Mouse (Mus musculus) olfactory bulb, adult 2 months (tissue): ENCODE measurements around the gene Naaladl2. TPM values are rescaled to one million over a fixed set of nuclear protein-coding genes. Genes with fewer than 3 reads are reported as not detected.

Experiments
- H3K27ac ChIP-seq: fragments of 200-500 bp; 2 replicates; pipeline ENCODE4 v1.5.1; 2012; ENCODE audit warnings: low read depth, low read length; ENCODE audit not compliant: insufficient read depth
- H3K4me1 ChIP-seq: fragments of 200-500 bp; 2 replicates; pipeline ENCODE4 v1.6.1; 2012; ENCODE audit warnings: low read length; ENCODE audit not compliant: control insufficient read depth, insufficient read depth
- H3K4me3 ChIP-seq: fragments of 200-500 bp; 2 replicates; pipeline ENCODE4 v1.5.1; 2012; ENCODE audit warnings: mild to moderate bottlenecking, low read depth, low read length, moderate library complexity; ENCODE audit not compliant: insufficient read depth
- CTCF ChIP-seq: fragments of 200-500 bp; IDR thresholded peaks from 2 replicates; pipeline ENCODE4 v1.5.1; 2012; ENCODE audit warnings: low read depth, mild to moderate bottlenecking, low read length, moderate library complexity; ENCODE audit not compliant: insufficient read depth
- POLR2A ChIP-seq: fragments of 200-500 bp; IDR thresholded peaks from 2 replicates; pipeline ENCODE4 v1.6.1; 2012; ENCODE audit warnings: mild to moderate bottlenecking, low read depth, low read length, moderate library complexity; ENCODE audit not compliant: insufficient read depth
- WGBS: fragments of 180-500 bp; shearing (Covaris S2); methylation state at CpG from one replicate; pipeline ENCODE4 v1.1.7; 2018; 5-methylcytosine and 5-hydroxymethylcytosine counted together
- polyA plus RNA-seq: library from polyadenylated mRNA; stranded (reverse); fragments of >200 nt; gene quantifications from 2 replicates; pipeline ENCODE4 v1.2.4, GENCODE M21; 2012; ENCODE audit warnings: low replicate concordance; ENCODE audit not compliant: missing spikeins, insufficient read depth, insufficient read length

The Naaladl2 gene
- polyA plus RNA-seq, 1 experiment = not detected

DNA sequence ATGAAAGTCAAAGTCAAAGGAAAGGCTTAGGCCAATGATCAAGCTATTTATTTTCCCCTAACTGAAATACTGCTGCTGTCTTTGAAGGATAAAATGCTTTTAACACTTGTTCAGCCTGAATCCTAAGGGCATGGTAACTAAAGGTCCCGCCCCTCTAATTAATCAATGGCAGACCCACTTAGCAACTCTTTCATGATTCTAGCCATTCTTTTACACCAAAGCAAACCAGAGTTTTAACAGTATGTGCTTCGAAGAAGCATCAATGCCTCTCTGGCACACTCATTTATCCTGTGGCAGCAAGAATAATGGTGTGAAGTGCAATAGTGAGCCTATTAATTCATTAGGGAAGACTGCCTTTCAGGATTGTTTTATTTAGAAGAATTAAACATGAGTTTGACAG lies 151.5 kb downstream of the Naaladl2 start:
- Histone ChIP-seq H3K27ac (no peak overlapping the region), H3K4me1 (no peaks in the 10 kb centered on the region), H3K4me3 (no peak overlapping the region)
- no peak for TF ChIP-seq POLR2A
- TF ChIP-seq CTCF = no peak
- 28% methylated on average over 2 of the region's 2 CpGs for WGBS

DNA sequence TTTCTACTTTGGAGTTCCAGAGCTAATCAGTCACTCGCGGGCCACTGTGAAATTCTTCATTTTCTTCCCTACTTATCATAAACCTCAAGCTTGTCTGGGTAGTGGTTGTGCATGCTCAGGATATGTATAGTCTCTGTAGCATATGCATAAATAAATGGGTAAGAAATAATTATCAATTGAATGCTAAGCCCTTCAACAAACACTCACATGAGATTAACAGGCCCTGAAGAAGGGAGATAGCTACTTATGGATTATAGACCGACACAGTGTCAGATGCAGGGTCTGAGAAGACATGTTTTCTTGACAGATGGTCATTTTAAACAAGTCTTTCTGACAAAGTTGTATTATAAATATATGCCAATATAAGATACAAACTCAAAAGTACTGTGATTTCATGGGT lies 152.0 kb downstream of the Naaladl2 start:
- no peak for TF ChIP-seq POLR2A
- Histone ChIP-seq H3K4me1 (no peaks in the 10 kb centered on the region), H3K4me3 (no peak overlapping the region), H3K27ac (no peak overlapping the region)
- WGBS = 61% methylated on average over 3 of the region's 3 CpGs

DNA sequence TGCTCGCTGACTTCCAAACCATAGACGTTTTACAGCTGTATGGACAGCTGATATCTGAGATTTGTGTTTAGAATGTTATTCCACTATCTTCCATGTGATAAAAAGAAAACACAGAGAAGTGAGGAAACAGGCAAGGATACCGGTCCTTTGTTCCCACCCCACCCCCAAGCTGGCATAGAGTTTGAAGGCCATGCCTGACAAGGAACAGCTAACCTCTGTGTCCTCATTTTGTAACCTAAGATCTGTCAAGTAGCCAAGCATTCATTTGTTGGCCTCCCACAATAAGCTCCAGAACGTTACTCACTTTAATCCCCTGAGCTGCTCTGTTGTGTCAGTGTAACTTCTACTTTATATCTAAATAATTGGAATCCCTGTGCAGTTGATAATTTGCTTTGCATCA lies 161.9 kb downstream of the Naaladl2 start:
- 78% methylated on average over 4 of the region's 4 CpGs for WGBS
- no peak for TF ChIP-seq POLR2A
- TF ChIP-seq CTCF = no peak
- Histone ChIP-seq H3K4me1 (no peaks in the 10 kb centered on the region), H3K4me3 (no peak overlapping the region), H3K27ac (no peak overlapping the region)

DNA sequence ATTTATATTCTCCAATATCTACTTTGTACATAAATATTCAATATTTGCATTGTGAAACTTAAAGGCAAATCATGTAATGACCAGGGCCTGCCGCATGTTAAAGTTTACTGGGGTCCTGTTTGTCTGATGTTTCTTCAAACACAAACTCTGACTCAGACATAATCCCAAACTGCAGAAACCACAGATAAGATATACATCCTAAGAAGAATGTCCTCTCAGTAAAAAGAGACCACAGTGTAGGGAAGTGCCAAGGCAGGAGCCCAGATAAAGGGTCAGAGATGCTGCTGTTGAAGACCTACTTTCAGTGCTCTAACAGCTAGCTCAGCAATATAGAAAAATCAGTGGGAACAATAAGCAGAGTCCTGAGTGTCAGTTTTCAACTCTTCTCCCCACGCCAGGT lies 201.9 kb downstream of the Naaladl2 start:
- Histone ChIP-seq H3K4me1 (no peaks in the 10 kb centered on the region), H3K27ac (no peak overlapping the region), H3K4me3 (no peak overlapping the region)
- TF ChIP-seq POLR2A (no peak), CTCF (no peak)
- 94% methylated on average over 2 of the region's 2 CpGs for WGBS

DNA sequence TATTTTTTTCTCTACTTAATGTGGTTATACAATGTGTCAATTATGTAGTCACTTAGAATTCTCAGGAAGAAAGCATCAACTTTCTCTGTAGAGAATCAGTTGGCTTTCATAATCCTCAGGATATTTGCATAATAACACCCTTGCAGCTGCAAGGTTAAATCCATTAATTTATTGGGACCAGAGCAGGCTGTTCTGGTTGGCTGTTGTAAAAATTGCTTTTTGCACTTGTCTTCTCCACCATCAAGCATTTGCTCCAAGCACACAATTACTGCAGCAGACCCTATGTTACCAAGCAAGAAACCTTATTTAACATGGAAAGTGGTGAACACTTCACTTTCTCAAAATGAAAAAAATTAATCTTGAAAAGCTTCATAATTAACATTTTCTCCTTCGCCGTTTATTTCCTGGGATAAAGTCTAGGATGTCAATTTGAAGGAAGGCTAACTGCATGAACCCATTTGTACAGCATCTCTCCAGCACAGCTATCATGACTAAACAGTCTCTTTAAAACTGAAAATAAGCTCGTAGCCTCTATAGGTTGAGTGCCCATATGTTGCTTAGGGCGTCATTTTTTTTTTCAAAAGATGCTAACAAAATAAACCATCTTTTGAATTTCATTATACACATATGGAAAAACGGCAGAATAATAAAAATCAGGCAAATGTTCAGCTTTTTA lies 205.4 kb downstream of the Naaladl2 start:
- TF ChIP-seq CTCF = no peak
- no peak for TF ChIP-seq POLR2A
- Histone ChIP-seq H3K27ac (no peak overlapping the region), H3K4me3 (no peak overlapping the region), H3K4me1 (no peaks in the 10 kb centered on the region)
- WGBS = 72% methylated on average over 5 of the region's 5 CpGs

DNA sequence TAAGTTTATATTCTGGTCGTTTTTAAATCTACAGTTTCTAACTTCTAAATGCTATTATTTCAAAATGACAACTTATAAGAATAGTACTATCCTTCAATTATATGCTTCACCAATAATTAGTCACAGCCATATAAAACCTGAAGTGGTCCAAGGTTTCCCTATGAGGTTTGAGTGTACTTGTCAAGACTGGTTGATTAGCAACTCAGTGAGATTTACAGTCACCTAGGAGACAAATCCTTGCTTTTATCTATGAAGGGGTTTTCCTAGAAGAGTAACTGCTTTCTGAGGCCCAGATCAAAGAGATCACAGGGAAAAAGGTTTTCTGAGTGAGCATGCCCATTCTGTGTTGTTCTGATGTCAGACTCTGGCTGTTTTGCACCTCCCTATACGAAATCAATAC lies 222.2 kb downstream of the Naaladl2 start:
- no peaks in the 10 kb centered on the region for H3K4me1 ChIP-seq
- no peak for TF ChIP-seq CTCF
- no peak for TF ChIP-seq POLR2A
- no peak overlapping the region for H3K27ac ChIP-seq
- no peak overlapping the region for H3K4me3 ChIP-seq
- WGBS = 43% methylated on average over 2 of the region's 2 CpGs

DNA sequence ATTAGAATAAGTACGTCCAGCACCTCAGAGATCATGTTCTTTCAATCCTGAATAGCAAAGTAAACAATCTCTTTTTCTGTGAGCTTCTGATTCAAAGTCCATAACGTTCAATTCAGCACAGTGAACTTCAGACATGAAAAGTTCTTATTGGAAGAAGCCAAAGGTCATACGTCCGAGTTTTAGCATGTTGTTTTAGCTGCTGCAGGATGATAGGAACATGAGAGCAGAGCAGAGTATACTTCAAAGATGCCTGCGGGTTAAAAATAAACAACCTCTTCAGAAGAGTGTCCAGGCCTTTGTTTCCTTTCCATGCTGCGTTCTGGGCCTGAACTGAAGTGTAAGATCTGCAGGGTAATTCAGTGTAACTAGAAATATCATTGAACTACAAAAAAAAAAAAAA lies 222.7 kb downstream of the Naaladl2 start:
- TF ChIP-seq CTCF = no peak
- Histone ChIP-seq H3K4me3 (no peak overlapping the region), H3K4me1 (no peaks in the 10 kb centered on the region), H3K27ac (no peak overlapping the region)
- 69% methylated on average over 6 of the region's 6 CpGs for WGBS

DNA sequence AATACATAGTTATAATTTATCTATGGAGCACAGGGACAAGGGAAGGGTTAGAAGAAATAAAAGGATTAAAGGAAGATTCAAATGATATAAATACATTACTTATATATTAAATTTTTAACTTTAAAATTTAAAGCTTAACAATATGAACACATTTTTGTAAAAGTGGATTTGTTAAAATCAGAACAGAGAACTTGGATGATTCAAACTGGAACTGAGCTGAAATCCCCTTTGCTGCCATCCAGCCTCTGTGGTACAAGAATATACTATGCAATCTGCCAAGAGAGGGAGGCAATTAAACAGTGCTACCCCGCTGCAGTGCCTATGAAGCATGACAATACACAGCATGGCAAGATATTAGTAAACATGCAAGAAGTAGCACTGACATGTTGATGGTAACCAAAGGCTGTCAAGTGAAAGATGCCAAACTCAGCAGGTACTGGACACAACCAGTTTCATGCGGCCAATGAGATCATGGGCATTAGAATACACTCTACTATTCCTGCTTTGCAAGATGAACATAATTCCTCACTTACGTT lies 238.6 kb downstream of the Naaladl2 start:
- Histone ChIP-seq H3K27ac (no peak overlapping the region), H3K4me3 (no peak overlapping the region), H3K4me1 (no peaks in the 10 kb centered on the region)
- WGBS = 79% methylated on average over 3 of the region's 3 CpGs
- TF ChIP-seq CTCF (no peak), POLR2A (no peak)

DNA sequence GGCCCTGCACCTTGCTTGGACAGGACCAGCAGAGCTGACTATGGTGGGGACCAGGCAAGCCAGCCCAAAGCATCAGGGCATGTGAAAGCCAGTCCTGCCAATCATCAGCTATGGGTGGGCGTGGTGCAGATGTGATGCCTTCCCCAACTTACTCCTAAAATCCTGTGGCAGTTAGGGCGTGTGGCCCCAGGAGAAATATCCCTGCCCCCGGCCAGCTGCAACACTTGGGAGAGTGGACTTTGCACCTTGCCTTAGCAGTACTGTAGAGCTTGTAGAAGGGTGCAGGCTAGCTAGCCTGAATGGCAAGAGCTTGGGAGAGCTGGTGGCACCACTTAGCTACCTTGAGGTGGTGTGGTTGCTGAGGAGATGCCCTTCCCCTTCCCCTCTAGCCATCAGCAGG lies 255.3 kb downstream of the Naaladl2 start:
- Histone ChIP-seq H3K27ac (no peak overlapping the region), H3K4me3 (no peak overlapping the region), H3K4me1 (no peaks in the 10 kb centered on the region)
- 91% methylated on average over 3 of the region's 3 CpGs for WGBS
- TF ChIP-seq CTCF (no peak), POLR2A (no peak)

DNA sequence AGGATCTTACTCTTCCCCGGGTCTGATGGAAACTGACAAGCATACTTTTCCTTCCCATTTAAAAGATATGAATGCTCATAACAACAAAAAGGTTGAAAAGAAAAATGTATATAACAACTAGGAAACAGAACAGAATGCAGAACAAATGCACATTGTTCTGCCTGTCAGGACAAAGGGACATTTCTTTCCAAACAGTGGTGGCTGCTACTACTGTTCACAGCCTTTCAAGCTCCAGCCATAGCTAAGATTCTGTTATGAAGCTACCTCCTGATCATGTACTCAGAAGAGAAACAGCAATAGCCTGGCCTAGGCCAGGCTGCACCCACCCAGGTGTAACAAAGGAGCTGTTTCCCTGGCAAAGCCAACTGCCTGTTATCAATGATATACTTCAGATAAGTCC lies 271.8 kb downstream of the Naaladl2 start:
- no peak for TF ChIP-seq POLR2A
- no peak for TF ChIP-seq CTCF
- Histone ChIP-seq H3K27ac (no peak overlapping the region), H3K4me1 (no peaks in the 10 kb centered on the region), H3K4me3 (no peak overlapping the region)
- 96% methylated on average over 1 of the region's 1 CpGs for WGBS
